ENCODE assay signal across 8 mouse cellular contexts in the genomic region with DNA sequence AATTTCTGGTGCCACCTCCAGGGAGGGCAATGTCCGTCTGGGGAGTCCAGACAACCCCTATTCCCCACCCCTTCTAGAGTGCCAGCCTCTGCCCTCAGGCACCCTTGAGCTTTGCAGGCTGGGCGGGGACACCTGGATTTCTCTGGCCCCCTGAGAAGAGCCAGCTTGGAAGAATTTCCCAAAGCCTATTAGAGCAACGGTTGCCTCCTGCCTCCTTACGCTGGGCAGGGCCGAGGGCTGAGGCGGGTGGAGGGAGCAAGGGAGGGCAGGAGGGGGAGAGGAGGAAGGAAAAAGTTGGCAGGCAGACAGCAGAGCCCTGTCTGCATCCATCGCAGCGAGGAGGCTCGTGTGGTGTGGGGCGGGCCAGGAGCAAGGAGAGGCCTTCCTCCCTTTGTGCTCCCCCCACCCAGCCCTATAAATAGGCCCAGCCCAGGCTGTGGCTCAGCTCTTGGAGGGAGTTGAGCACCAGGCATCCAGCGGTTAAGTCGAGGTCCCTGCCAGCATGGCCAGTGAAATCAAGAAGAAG. TPM values are rescaled to one million over a fixed set of nuclear protein-coding genes. Genes with fewer than 3 reads are reported as not detected.
DNase-seq lines count a peak whose midpoint lies in the region; ATAC-seq lines count a peak whose summit lies in the region.

A gene (plus strand): TSS at position 444 of the 526 bp plus-strand sequence.

- DNase-seq in Muller cell, postnatal 12 days (ENCODE audit: inconsistent ontology term), result peak; percentile 68
- DNase-seq in kidney, adult 11 months, result peak; percentile 94
- peak; percentile 84 to 87 for DNase-seq in lung, adult 18-20 months
- peak; percentile 34 for DNase-seq in retina, embryonic 14.5 days (ENCODE audit: low spot score)
- no peak for DNase-seq in layer of hippocampus, adult 9-11 months
- DNase-seq in layer of hippocampus, adult 11-12 months (ENCODE audit: low spot score), result no peak

- ATAC-seq in granulocyte monocyte progenitor cell, adult 5-6 weeks (replicated peaks; ENCODE audit: poor library complexity, severe bottlenecking), result peak; percentile 28

- peak within 1 kb of the TSS; percentile 68 for H3K4me3 ChIP-seq in brown adipose tissue, adult 24 weeks (ENCODE audit: insufficient read depth, low read depth, low read length)

- peaks cover 26% of the 10 kb centered on the region for H3K4me1 ChIP-seq in brown adipose tissue, adult 24 weeks (ENCODE audit: control insufficient read depth, insufficient read depth, insufficient read length, low read length)

- H3K27ac ChIP-seq in brown adipose tissue, adult 24 weeks (replicated peaks; ENCODE audit: low read depth, low read length), result peak within 1 kb of the TSS; percentile 99

RNA-seq across cellular contexts. Expression of the gene that starts here (rescaled TPM):
- polyA plus RNA-seq in brown adipose tissue, adult 24 weeks (2012; ENCODE audit: insufficient read depth, insufficient read length, missing spikeins), result 63.6 and 153 TPM in 2 replicates
- 0.45 and 1.1 TPM in 2 replicates for total RNA-seq in granulocyte monocyte progenitor cell, adult 5-6 weeks (2014; fragmentation: Nextera tagmentation)
- total RNA-seq in granulocyte monocyte progenitor cell, adult 5-6 weeks (2017), result 1.8 and 3.4 TPM in 2 replicates

Comparison
In these comparisons a context has a peak if more than half of its experiments do, and no peak if none do; other contexts are left out.
1. DNase-seq: peak in Muller cell, postnatal 12 days (single experiment), kidney, adult 11 months (single experiment), lung, adult 18-20 months (2 of 2) and retina, embryonic 14.5 days (single experiment); none in layer of hippocampus, adult 9-11 months (single experiment) and layer of hippocampus, adult 11-12 months (single experiment).